8 mouse cellular contexts compared by ENCODE assay signal in genomic region chr13:56279439-56279838, GRCm38 (mm10). TPM values are rescaled to one million over a fixed set of nuclear protein-coding genes. Genes with fewer than 3 reads are reported as not detected.
DNase-seq lines count a peak whose midpoint lies in the region; ATAC-seq and TF ChIP-seq lines count a peak whose summit lies in the region.

No protein-coding gene starts in this region.

- no peaks in the 10 kb centered on the region for H3K36me3 ChIP-seq in hindbrain, postnatal 0 days (ENCODE audit: insufficient read depth, low read length)

- H3K4me2 ChIP-seq in hindbrain, postnatal 0 days (ENCODE audit: low read depth, low read length), result no peak overlapping the region

- WGBS in hindbrain, postnatal 0 days, result 15% methylated on average over 8 of the region's 8 CpGs

- H3K27ac ChIP-seq in hindbrain, postnatal 0 days, result no peak overlapping the region

- H3K4me1 ChIP-seq in hindbrain, postnatal 0 days (ENCODE audit: insufficient read depth, low read length), result no peaks in the 10 kb centered on the region

- no peak overlapping the region for H3K4me3 ChIP-seq in hindbrain, postnatal 0 days (ENCODE audit: low read length)

- peak; percentile 79 for DNase-seq in R1 (ENCODE audit: low read depth, low spot score)
- DNase-seq in cerebellum, adult 9-10 months, result peak; percentile 76
- peak; percentile 61 to 95 for DNase-seq in frontal cortex, adult 2 months (ENCODE audit: extremely low spot score in 1 of 2, low spot score in 1 of 2)
- peak; percentile 94 for DNase-seq in hindbrain, postnatal 0 days (ENCODE audit: low spot score)
- peak; percentile 76 for DNase-seq in left cerebral cortex, adult 11 months (ENCODE audit: low spot score)
- DNase-seq in right cerebral cortex, postnatal 36 days (ENCODE audit: low spot score in 2 of 2), result peak; percentile 67 to 71
- peak; percentile 58 for DNase-seq in yolk sac, embryonic 10.5 days (ENCODE audit: low spot score)

- peak; percentile 97 for TF ChIP-seq CTCF in hindbrain, postnatal 0 days (IDR thresholded peaks at IDR 0.05; ENCODE audit: low read depth)

- H3K9me3 ChIP-seq in hindbrain, postnatal 0 days (ENCODE audit: low read length), result no peaks in the 10 kb centered on the region

- H3K27me3 ChIP-seq in hindbrain, postnatal 0 days (ENCODE audit: insufficient read depth, low read length), result 0 out of 2 replicates have a peak, but pooled peaks cover 3% of the 10 kb centered on the region

- H3K9ac ChIP-seq in hindbrain, postnatal 0 days (replicated peaks; ENCODE audit: low read length), result no peak overlapping the region

- ATAC-seq in hindbrain, postnatal 0 days, result peak; percentile 83
- ATAC-seq in megakaryocyte-erythroid progenitor cell, adult 5-6 weeks (replicated peaks; ENCODE audit: low FRiP score, low TSS enrichment, poor library complexity, severe bottlenecking), result peak; percentile 73

RNA-seq across cellular contexts. Expression of gene Cxcl14, which starts 16.9 kb away (rescaled TPM):
- 125 and 137 TPM in 2 replicates for polyA plus RNA-seq in frontal cortex, adult 2 months (2012; rRNA removed)
- 17.5 and 20.2 TPM in 2 replicates for total RNA-seq in hindbrain, postnatal 0 days (2014; rRNA removed)
- 19.2 and 19.9 TPM in 2 replicates for polyA plus RNA-seq in hindbrain, postnatal 0 days (2015; fragmentation: Nextera tagmentation; extraction: Ambion mirVana)
- total RNA-seq in megakaryocyte-erythroid progenitor cell, adult 5-6 weeks (2014; fragmentation: Nextera tagmentation), result not detected in 2 replicates
- total RNA-seq in megakaryocyte-erythroid progenitor cell, adult 5-6 weeks (2017), result not detected in 2 replicates

RNA-seq across cellular contexts. Expression of gene Neurog1, which starts 27.5 kb away (rescaled TPM):
- polyA plus RNA-seq in frontal cortex, adult 2 months (2012; rRNA removed), result 0.13 and 0.24 TPM in 2 replicates
- 0.14 and 0.42 TPM in 2 replicates for total RNA-seq in hindbrain, postnatal 0 days (2014; rRNA removed)
- 0.10 and 0.30 TPM in 2 replicates for polyA plus RNA-seq in hindbrain, postnatal 0 days (2015; fragmentation: Nextera tagmentation; extraction: Ambion mirVana)
- not detected in 2 replicates for total RNA-seq in megakaryocyte-erythroid progenitor cell, adult 5-6 weeks (2014; fragmentation: Nextera tagmentation)
- not detected in 2 replicates for total RNA-seq in megakaryocyte-erythroid progenitor cell, adult 5-6 weeks (2017)

Comparison
In these comparisons a context has a peak if more than half of its experiments do, and no peak if none do; other contexts are left out.
1. RNA of gene Cxcl14, which starts 16.9 kb away (total RNA-seq): 17.5 to 20.2 TPM in hindbrain, postnatal 0 days; not detected in megakaryocyte-erythroid progenitor cell, adult 5-6 weeks; every median in the first group is over 10 times any median in the second.
2. Peak in every context shown above with its lines, with median percentiles within 50 percentile points of each other: DNase-seq.